Mouse (Mus musculus) MEL (cell line): ENCODE measurements around the gene Egfem1. TPM values are rescaled to one million over a fixed set of nuclear protein-coding genes. Genes with fewer than 3 reads are reported as not detected.

ENCODE experiments used
- DNase-seq: peaks from one replicate; pipeline ENCODE4 v3.0.0; 2011; ENCODE audit warnings: low read depth, low spot score
- H3K27ac ChIP-seq: 2 replicates; pipeline ENCODE4 v1.5.1; 2012; ENCODE audit warnings: low read depth, mild to moderate bottlenecking, control low read depth, low read length, moderate library complexity; ENCODE audit not compliant: control insufficient read depth
- H3K27me3 ChIP-seq, 2 experiments: fragments of 150-350 bp in 1 of 2; sonication (generic) in 1 of 2; 2 replicates each; pipeline ENCODE4 v1.6.1; 2012; ENCODE audit warnings: low read length in 2 of 2, mild to moderate bottlenecking in 2 of 2, improper control_type of control experiment in 1 of 2, moderate library complexity in 1 of 2; ENCODE audit not compliant: insufficient read depth in 2 of 2, control insufficient read depth in 1 of 2
- H3K36me3 ChIP-seq, 2 experiments: 2 replicates each; pipeline ENCODE4 v1.6.1; 2012 to 2014; ENCODE audit warnings: low read length in 2 of 2, improper control_type of control experiment in 1 of 2, inconsistent platforms in 1 of 2, mild to moderate bottlenecking in 1 of 2; ENCODE audit not compliant: insufficient read depth in 2 of 2, control insufficient read depth in 1 of 2
- H3K4me1 ChIP-seq, 2 experiments: fragments of 150-350 bp in 1 of 2; sonication (generic) in 1 of 2; 2 replicates each; pipeline ENCODE4 v1.6.1; 2012; ENCODE audit warnings: low read length in 2 of 2, improper control_type of control experiment in 1 of 2, mild to moderate bottlenecking in 1 of 2; ENCODE audit not compliant: insufficient read depth in 2 of 2, control insufficient read depth in 1 of 2
- H3K4me3 ChIP-seq, 2 experiments: fragments of 150-350 bp in 1 of 2; sonication (generic) in 1 of 2; 2 replicates each; pipeline ENCODE4 v1.5.1; 2012; ENCODE audit warnings: low read depth in 2 of 2, low read length in 2 of 2, mild to moderate bottlenecking in 2 of 2, moderate library complexity in 2 of 2, control low read depth in 1 of 2, improper control_type of control experiment in 1 of 2; ENCODE audit not compliant: control insufficient read depth in 1 of 2, insufficient read depth in 1 of 2
- H3K79me2 ChIP-seq: 2 replicates; pipeline ENCODE4 v1.6.1; 2012; ENCODE audit warnings: mild to moderate bottlenecking, low read length, moderate library complexity; ENCODE audit not compliant: control insufficient read depth, poor library complexity, insufficient read depth
- H3K9ac ChIP-seq: 2 replicates; pipeline ENCODE4 v1.6.1; 2012; ENCODE audit warnings: low read depth, mild to moderate bottlenecking, control low read depth, low read length, moderate library complexity; ENCODE audit not compliant: control insufficient read depth, poor library complexity, severe bottlenecking
- H3K9me3 ChIP-seq: fragments of 150-350 bp; sonication (generic); replicated peaks from 2 replicates; pipeline ENCODE4 v1.6.1; 2012; ENCODE audit warnings: mild to moderate bottlenecking, low read length, improper control_type of control experiment, moderate library complexity; ENCODE audit not compliant: insufficient read depth
- BHLHE40 ChIP-seq: IDR thresholded peaks from 2 replicates; pipeline ENCODE4 v1.6.1; 2012; ENCODE audit warnings: low read depth, mild to moderate bottlenecking, inconsistent platforms, low read length, improper control_type of control experiment, borderline replicate concordance
- CHD1 ChIP-seq: IDR thresholded peaks from 2 replicates; pipeline ENCODE4 v1.6.1; 2012; ENCODE audit warnings: low read depth, mild to moderate bottlenecking, inconsistent platforms, low read length, improper control_type of control experiment
- CHD2 ChIP-seq: IDR thresholded peaks from 2 replicates; pipeline ENCODE4 v1.6.1; 2011; ENCODE audit warnings: low read length, improper control_type of control experiment
- E2F4 ChIP-seq: IDR thresholded peaks from 2 replicates; pipeline ENCODE4 v1.6.1; 2011; ENCODE audit warnings: low read depth, low read length, improper control_type of control experiment, borderline replicate concordance
- ELF1 ChIP-seq: IDR thresholded peaks from 2 replicates; pipeline ENCODE4 v1.6.1; 2014; ENCODE audit warnings: low read depth, mild to moderate bottlenecking, inconsistent platforms, low read length, improper control_type of control experiment, moderate library complexity
- EP300 ChIP-seq, 2 experiments: IDR thresholded peaks; 2 replicates each; pipeline ENCODE4 v1.6.1; 2011; ENCODE audit warnings: improper control_type of control experiment in 2 of 2, low read length in 2 of 2, low read depth in 1 of 2, mild to moderate bottlenecking in 1 of 2
- GATA1 ChIP-seq: IDR thresholded peaks from 2 replicates; pipeline ENCODE4 v1.6.1; 2011; ENCODE audit warnings: low read depth, low read length, improper control_type of control experiment
- HCFC1 ChIP-seq: IDR thresholded peaks from 2 replicates; pipeline ENCODE4 v1.6.1; 2012; ENCODE audit warnings: low read depth, mild to moderate bottlenecking, inconsistent platforms, low read length, improper control_type of control experiment, moderate library complexity
- JUND ChIP-seq: IDR thresholded peaks from 2 replicates; pipeline ENCODE4 v1.6.1; 2011; ENCODE audit warnings: low read depth, mild to moderate bottlenecking, improper control_type of control experiment, low read length
- KAT2A ChIP-seq: conservative IDR thresholded peaks from 2 replicates; pipeline ENCODE4 v1.6.1; 2012; ENCODE audit warnings: low read depth, low read length, improper control_type of control experiment, inconsistent platforms
- MAFK ChIP-seq: IDR thresholded peaks from 2 replicates; pipeline ENCODE4 v1.6.1; 2011; ENCODE audit warnings: low read depth, mild to moderate bottlenecking, low read length, improper control_type of control experiment, borderline replicate concordance
- MAX ChIP-seq: IDR thresholded peaks from 2 replicates; pipeline ENCODE4 v1.6.1; 2011; ENCODE audit warnings: low read length, improper control_type of control experiment
- MAZ ChIP-seq: IDR thresholded peaks from 2 replicates; pipeline ENCODE4 v1.6.1; 2012; ENCODE audit warnings: low read depth, mild to moderate bottlenecking, inconsistent platforms, low read length, improper control_type of control experiment
- MEF2A ChIP-seq: IDR thresholded peaks from 2 replicates; pipeline ENCODE4 v1.6.1; 2014; ENCODE audit warnings: low read depth, mild to moderate bottlenecking, inconsistent platforms, low read length, improper control_type of control experiment; ENCODE audit not compliant: poor library complexity, insufficient replicate concordance, severe bottlenecking; ENCODE audit errors: extremely low read depth
- MXI1 ChIP-seq: IDR thresholded peaks from 2 replicates; pipeline ENCODE4 v1.6.1; 2011; ENCODE audit warnings: mild to moderate bottlenecking, low read depth, low read length, improper control_type of control experiment
- MYB ChIP-seq: IDR thresholded peaks from 2 replicates; pipeline ENCODE4 v1.6.1; 2011; ENCODE audit warnings: mild to moderate bottlenecking, low read depth, low read length, improper control_type of control experiment
- MYC ChIP-seq: IDR thresholded peaks from 2 replicates; pipeline ENCODE4 v1.6.1; 2011; ENCODE audit warnings: low read depth, mild to moderate bottlenecking, low read length, improper control_type of control experiment, moderate library complexity
- NELFE ChIP-seq: IDR thresholded peaks from 2 replicates; pipeline ENCODE4 v1.6.1; 2011; ENCODE audit warnings: low read depth, low read length, improper control_type of control experiment
- NRF1 ChIP-seq: IDR thresholded peaks from 2 replicates; pipeline ENCODE4 v1.6.1; 2014; ENCODE audit warnings: low read depth, mild to moderate bottlenecking, inconsistent platforms, low read length, improper control_type of control experiment, moderate library complexity; ENCODE audit not compliant: poor library complexity, insufficient read depth, severe bottlenecking
- POLR2AphosphoS5 ChIP-seq: IDR thresholded peaks from 2 replicates; pipeline ENCODE4 v1.6.1; 2012; ENCODE audit warnings: low read depth, borderline replicate concordance, mild to moderate bottlenecking, inconsistent platforms, low read length, moderate library complexity, mixed read lengths
- RCOR1 ChIP-seq: IDR thresholded peaks from 2 replicates; pipeline ENCODE4 v1.6.1; 2012; ENCODE audit warnings: low read depth, mild to moderate bottlenecking, inconsistent platforms, low read length, improper control_type of control experiment
- SIN3A ChIP-seq: IDR thresholded peaks from 2 replicates; pipeline ENCODE4 v1.6.1; 2012; ENCODE audit warnings: low read length, improper control_type of control experiment, inconsistent platforms
- SMC3 ChIP-seq: IDR thresholded peaks from 2 replicates; pipeline ENCODE4 v1.6.1; 2011; ENCODE audit warnings: low read depth, low read length, improper control_type of control experiment
- TAL1 ChIP-seq: IDR thresholded peaks from 2 replicates; pipeline ENCODE4 v1.6.1; 2012; ENCODE audit warnings: mild to moderate bottlenecking, inconsistent platforms, low read length, moderate library complexity, mixed read lengths
- TBP ChIP-seq: IDR thresholded peaks from 2 replicates; pipeline ENCODE4 v1.8.0; 2011; ENCODE audit warnings: low read depth, low read length, improper control_type of control experiment
- TCF12 ChIP-seq: IDR thresholded peaks from 2 replicates; pipeline ENCODE4 v1.6.1; 2014; ENCODE audit warnings: low read depth, mild to moderate bottlenecking, inconsistent platforms, low read length, improper control_type of control experiment, moderate library complexity
- USF1 ChIP-seq: IDR thresholded peaks from 2 replicates; pipeline ENCODE4 v1.6.1; 2014; ENCODE audit warnings: low read depth, mild to moderate bottlenecking, inconsistent platforms, low read length, improper control_type of control experiment, moderate library complexity
- ZC3H11A ChIP-seq: IDR thresholded peaks from 2 replicates; pipeline ENCODE4 v1.6.1; 2012; ENCODE audit warnings: low read depth, mild to moderate bottlenecking, inconsistent platforms, low read length, improper control_type of control experiment
- ZKSCAN1 ChIP-seq: IDR thresholded peaks from 2 replicates; pipeline ENCODE4 v1.6.1; 2012; ENCODE audit warnings: low read depth, mild to moderate bottlenecking, inconsistent platforms, low read length, improper control_type of control experiment, moderate library complexity
- ZMIZ1 ChIP-seq: IDR thresholded peaks from 2 replicates; pipeline ENCODE4 v1.6.1; 2012; ENCODE audit warnings: low read depth, mild to moderate bottlenecking, inconsistent platforms, low read length, improper control_type of control experiment, moderate library complexity
- ZNF384 ChIP-seq: IDR thresholded peaks from 2 replicates; pipeline ENCODE4 v1.6.1; 2012; ENCODE audit warnings: low read depth, mild to moderate bottlenecking, inconsistent platforms, low read length, improper control_type of control experiment
- polyA plus RNA-seq, 2 experiments: library from polyadenylated mRNA; stranded (reverse) in 1 of 2; unstranded in 1 of 2; fragments of >175 nt in 1 of 2; fragments of >200 nt in 1 of 2; gene quantifications; 2 replicates each; pipeline versions ENCODE4 v1.2.1 to v1.2.4; 2012; ENCODE audit warnings: low replicate concordance in 2 of 2, low read depth in 1 of 2; ENCODE audit not compliant: insufficient read length in 2 of 2, insufficient read depth in 1 of 2, missing spikeins in 1 of 2
- total RNA-seq: library from RNA; depleted of rRNA; stranded (reverse); fragments of 300-350 nt; gene quantifications from 2 replicates; pipeline ENCODE4 v1.2.3, GENCODE M21; 2012

Gene Egfem1
- total and polyA plus RNA-seq, 3 experiments: not detected

DNA sequence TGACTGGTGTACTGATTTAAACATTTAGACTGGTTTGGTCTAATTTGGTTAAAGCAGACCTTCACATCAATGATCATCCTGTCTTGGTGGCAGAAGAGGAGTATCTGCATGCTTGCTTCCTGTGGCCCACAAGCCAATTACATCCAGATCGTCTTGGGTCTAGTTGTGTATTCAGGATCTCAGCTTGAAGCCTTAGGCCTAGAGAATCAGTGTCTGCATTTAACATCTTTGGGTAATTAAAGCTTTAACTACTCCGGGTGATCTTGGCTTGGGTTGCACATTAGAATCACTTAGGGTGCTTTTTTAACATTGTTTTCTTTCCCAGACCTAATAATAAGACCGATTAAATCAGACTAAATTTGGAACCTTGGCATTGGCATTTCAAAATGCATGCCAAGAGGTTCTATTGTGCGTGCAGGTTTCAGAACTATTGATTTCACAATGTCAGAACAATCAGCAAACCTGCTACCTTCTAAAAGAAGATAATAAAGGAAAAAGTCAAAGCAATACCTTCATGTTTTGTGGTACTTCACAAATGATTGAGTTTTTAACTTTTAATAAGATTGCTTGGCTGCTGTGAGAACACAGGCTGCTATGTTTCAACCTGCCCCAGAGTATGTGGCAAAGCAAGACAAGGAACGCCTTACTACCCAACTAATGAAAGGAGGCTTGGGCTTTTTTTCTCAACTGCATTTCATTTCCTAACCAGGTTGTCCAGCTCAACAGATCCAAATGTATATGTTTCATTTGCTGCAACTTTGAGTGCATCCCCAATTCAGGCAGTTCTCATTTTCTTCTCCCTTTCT is 496.4 kb downstream of the Egfem1 start:
- Histone ChIP-seq H3K9ac (no peak overlapping the region), H3K79me2 (no peaks in the 10 kb centered on the region), H3K4me1 (no peaks in the 10 kb centered on the region), H3K4me3 (no peak overlapping the region), H3K9me3 (no peaks in the 10 kb centered on the region), H3K36me3 (no peaks in the 10 kb centered on the region), H3K27me3 (no peaks in the 10 kb centered on the region), H3K27ac (no peak overlapping the region)
- TF ChIP-seq ZKSCAN1 (no peak), JUND (no peak), TCF12 (no peak), E2F4 (no peak), RCOR1 (no peak), SIN3A (no peak), CHD2 (no peak), MXI1 (no peak), ZMIZ1 (no peak), NELFE (no peak), MAX (no peak), POLR2AphosphoS5 (no peak), KAT2A (no peak), SMC3 (no peak), MAFK (no peak), CHD1 (no peak), MAZ (no peak), MEF2A (no peak), ELF1 (no peak), GATA1 (no peak)
- no peak for DNase-seq

GRCm38 (mm10) chr3:29582749-29583148 is 500.9 kb downstream of the Egfem1 start:
- Histone ChIP-seq H3K4me1 (no peaks in the 10 kb centered on the region), H3K36me3 (no peaks in the 10 kb centered on the region), H3K27me3 (no peaks in the 10 kb centered on the region), H3K79me2 (no peaks in the 10 kb centered on the region), H3K9ac (no peak overlapping the region), H3K9me3 (no peaks in the 10 kb centered on the region), H3K4me3 (no peak overlapping the region), H3K27ac (no peak overlapping the region)
- no peak for DNase-seq
- TF ChIP-seq USF1: no peak
- no peak for TF ChIP-seq TCF12
- TF ChIP-seq BHLHE40: no peak
- no peak for TF ChIP-seq ZNF384
- no peak for TF ChIP-seq ZKSCAN1
- no peak for TF ChIP-seq TAL1
- no peak for TF ChIP-seq RCOR1
- no peak for TF ChIP-seq POLR2AphosphoS5
- no peak for TF ChIP-seq ZC3H11A
- no peak for TF ChIP-seq NELFE
- TF ChIP-seq EP300 (IDR thresholded peaks at IDR 0.05; ENCODE audit: low read depth in 1 of 2, low read length in 2 of 2): no peak
- no peak for TF ChIP-seq HCFC1
- TF ChIP-seq TBP: no peak
- no peak for TF ChIP-seq NRF1
- TF ChIP-seq MAFK: no peak
- no peak for TF ChIP-seq MYB
- TF ChIP-seq MYC: no peak
- no peak for TF ChIP-seq SMC3
